Mouse (Mus musculus) small intestine, adult 2 months (tissue): ENCODE measurements around the gene Sltm. TPM values are rescaled to one million over a fixed set of nuclear protein-coding genes. Genes with fewer than 3 reads are reported as not detected.

Experiments used
- H3K27ac ChIP-seq: fragments of 200-500 bp; 2 replicates; pipeline ENCODE4 v1.5.1; 2012; ENCODE audit warnings: low read depth, low read length, control low read depth, inconsistent platforms; ENCODE audit not compliant: insufficient read depth
- H3K27me3 ChIP-seq: fragments of 200-500 bp; 2 replicates; pipeline ENCODE4 v1.6.1; 2012; ENCODE audit warnings: mild to moderate bottlenecking, moderate library complexity, low read length, inconsistent platforms; ENCODE audit not compliant: control insufficient read depth, insufficient read depth
- H3K36me3 ChIP-seq: fragments of 200-500 bp; 2 replicates; pipeline ENCODE4 v1.6.1; 2012; ENCODE audit warnings: mild to moderate bottlenecking, low read length, control low read depth, inconsistent platforms; ENCODE audit not compliant: control insufficient read depth, insufficient read depth
- H3K4me1 ChIP-seq: fragments of 200-500 bp; 2 replicates; pipeline ENCODE4 v1.6.1; 2012; ENCODE audit warnings: low read length, inconsistent platforms, mixed read lengths; ENCODE audit not compliant: control insufficient read depth, insufficient read depth, insufficient read length
- H3K4me3 ChIP-seq: fragments of 200-500 bp; 2 replicates; pipeline ENCODE4 v1.5.1; 2012; ENCODE audit warnings: low read depth, mild to moderate bottlenecking, control low read depth, inconsistent platforms, low read length, moderate library complexity
- CTCF ChIP-seq: fragments of 200-500 bp; IDR thresholded peaks from 2 replicates; pipeline ENCODE4 v1.5.1; 2012; ENCODE audit warnings: low read depth, mild to moderate bottlenecking, control low read depth, inconsistent platforms, low read length, moderate library complexity, mixed read lengths; ENCODE audit not compliant: insufficient replicate concordance, insufficient read length; ENCODE audit errors: extremely low read depth
- POLR2A ChIP-seq: fragments of 200-500 bp; IDR thresholded peaks from 2 replicates; pipeline ENCODE4 v1.6.1; 2012; ENCODE audit warnings: low read depth, mild to moderate bottlenecking, control low read depth, inconsistent platforms, low read length, moderate library complexity
- WGBS: fragments of 180-500 bp; shearing (Covaris S2); methylation state at CpG from one replicate; pipeline ENCODE4 v1.1.7; 2018; 5-methylcytosine and 5-hydroxymethylcytosine counted together
- polyA plus RNA-seq: library from polyadenylated mRNA; depleted of rRNA; stranded (reverse); fragments of >200 nt; gene quantifications from 2 replicates; pipeline ENCODE4 v1.2.3, GENCODE M21; 2012

The Sltm gene
- polyA plus RNA-seq, 1 experiment, result 4.2 TPM

DNA sequence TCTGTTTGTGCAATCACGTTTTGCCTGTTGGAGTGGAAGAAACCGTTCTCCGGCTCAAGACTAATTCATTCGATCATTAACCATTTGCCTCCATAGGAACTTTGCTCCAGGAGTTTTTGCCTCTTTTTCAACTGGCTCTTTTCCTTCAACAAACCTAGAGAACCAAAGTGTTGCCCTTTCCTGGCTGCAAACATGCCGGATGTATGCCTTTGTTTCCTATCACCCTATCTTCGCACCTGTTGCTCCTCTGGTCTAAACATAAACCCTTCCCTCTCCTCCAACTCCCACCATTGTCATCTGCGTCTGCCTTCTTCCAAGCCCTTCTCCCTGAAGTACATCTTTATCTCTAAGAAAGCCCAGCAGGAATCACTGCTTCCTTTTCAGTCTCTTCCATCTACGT is 35.8 kb upstream of the Sltm start:
- Histone ChIP-seq H3K4me1 (peaks cover 8% of the 10 kb centered on the region; the same call in 1 of the 2 replicates), H3K4me3 (no peak overlapping the region), H3K27me3 (no peaks in the 10 kb centered on the region), H3K36me3 (no peaks in the 10 kb centered on the region), H3K27ac (no peak overlapping the region)
- TF ChIP-seq POLR2A (no peak), CTCF (no peak)
- WGBS, result 80% methylated on average over 8 of the region's 8 CpGs

DNA sequence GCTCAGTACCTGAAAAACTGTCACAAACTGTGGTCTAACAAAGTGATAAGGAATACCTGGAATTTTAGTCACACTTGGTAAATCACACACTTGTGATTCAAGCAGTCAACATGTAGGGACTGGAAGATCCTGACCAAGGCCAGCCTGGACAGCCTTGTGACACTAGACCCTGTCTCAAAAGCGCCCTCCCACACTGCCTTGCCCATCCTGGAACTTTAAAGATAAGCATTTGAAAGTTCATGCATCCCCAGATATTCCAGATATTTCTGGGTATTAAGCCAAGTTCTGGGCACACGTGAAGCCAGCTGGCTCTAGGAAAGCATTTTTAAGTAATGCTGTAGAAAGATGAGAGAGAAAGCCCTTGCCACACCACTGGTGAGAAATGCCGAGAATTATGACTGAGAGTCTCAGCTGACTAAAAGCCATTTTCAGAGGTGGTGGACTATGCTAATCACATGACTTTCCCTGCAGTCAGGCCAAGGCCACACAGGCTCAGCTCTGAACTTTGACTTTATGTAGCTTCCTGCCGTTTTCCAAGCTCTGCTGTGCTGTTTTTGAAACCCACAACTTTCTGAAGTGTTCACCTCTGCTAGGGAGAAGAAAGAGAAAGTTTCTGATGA is 32.5 kb upstream of the Sltm start:
- 34% methylated on average over 4 of the region's 4 CpGs for WGBS

DNA sequence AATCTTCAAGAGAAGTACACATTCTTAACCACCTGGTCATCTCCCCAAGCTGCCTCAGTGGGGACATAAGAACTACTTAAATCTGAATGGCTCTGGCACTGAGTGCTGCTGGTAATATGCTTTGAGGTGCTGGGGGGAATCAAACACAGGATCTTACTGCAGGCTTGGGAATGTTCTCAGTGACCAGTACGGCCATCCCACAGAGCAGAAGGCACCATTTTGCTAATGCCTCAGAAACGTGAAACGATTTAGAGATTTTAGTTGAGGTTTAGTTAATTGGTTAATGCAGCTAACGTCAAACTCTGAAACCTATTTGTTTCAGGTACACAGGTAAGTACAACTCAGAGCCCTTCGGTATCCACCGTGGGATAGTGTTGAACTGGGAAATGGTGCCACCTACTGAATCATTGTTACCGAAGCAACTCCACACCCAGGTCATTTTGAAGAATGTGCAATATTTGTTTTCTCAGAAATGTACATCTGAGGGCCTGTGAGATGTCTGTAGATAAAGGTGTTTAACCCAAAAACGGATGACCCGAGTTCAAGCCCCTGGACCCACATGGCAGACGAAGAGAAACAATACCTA is 31.5 kb upstream of the Sltm start:
- Histone ChIP-seq H3K27me3 (no peaks in the 10 kb centered on the region), H3K4me3 (no peak overlapping the region), H3K36me3 (no peaks in the 10 kb centered on the region), H3K27ac (no peak overlapping the region), H3K4me1 (peaks cover 6% of the 10 kb centered on the region; the same call in 1 of the 2 replicates)
- WGBS, result 44% methylated on average over 10 of the region's 10 CpGs
- no peak for TF ChIP-seq CTCF
- no peak for TF ChIP-seq POLR2A

More for the DNA sequence above, 32.5 kb upstream of the Sltm start:
- Histone ChIP-seq H3K4me3 (no peak overlapping the region), H3K4me1 (peaks cover 6% of the 10 kb centered on the region; the same call in 1 of the 2 replicates), H3K27me3 (no peaks in the 10 kb centered on the region), H3K27ac (no peak overlapping the region), H3K36me3 (no peaks in the 10 kb centered on the region)
- TF ChIP-seq POLR2A, result no peak
- no peak for TF ChIP-seq CTCF

DNA sequence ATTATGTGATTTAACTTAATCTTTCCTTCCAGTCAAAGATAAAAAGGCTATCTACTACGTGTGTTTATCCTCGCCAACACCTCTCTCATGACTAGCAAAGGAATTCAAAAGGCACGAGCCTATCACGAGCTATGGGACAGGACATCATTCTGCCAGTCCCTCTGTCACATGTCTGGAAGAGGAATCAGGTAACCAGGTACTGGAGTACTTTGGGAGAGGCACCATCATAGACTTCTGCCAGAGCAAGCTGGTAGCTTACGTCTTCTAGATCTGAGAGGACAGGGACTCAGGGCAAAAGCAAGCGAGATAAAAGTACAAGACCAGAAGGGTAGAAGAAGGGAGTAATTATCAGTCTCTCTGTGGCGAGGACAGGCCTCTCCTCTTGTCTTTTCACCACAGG is 30.9 kb upstream of the Sltm start:
- no peak overlapping the region for H3K27ac ChIP-seq
- TF ChIP-seq POLR2A (no peak), CTCF (no peak)

DNA sequence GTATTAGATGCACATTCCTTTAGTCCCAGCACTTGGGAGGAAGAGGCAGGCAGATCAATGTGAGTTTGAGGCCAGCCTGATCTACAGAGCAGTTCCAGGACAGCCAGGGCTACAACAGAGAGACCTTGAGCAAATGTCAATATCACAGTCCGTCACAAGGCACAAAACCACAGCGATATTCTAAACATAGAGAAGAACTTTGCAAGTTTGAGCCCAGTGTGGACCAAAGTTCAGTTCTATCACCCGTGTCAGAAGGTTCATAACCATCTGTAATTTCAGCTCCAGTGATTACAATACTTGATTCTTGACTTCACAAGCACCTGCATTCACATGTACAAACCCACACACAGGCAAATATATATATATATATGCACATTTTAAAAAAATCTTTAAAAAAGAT is 21.9 kb upstream of the Sltm start:
- TF ChIP-seq CTCF (no peak), POLR2A (no peak)
- Histone ChIP-seq H3K27me3 (no peaks in the 10 kb centered on the region), H3K4me1 (no peaks in the 10 kb centered on the region), H3K4me3 (no peak overlapping the region), H3K27ac (no peak overlapping the region), H3K36me3 (no peaks in the 10 kb centered on the region)
- WGBS, result 56% methylated on average over 3 of the region's 3 CpGs

More for the DNA sequence above, 30.9 kb upstream of the Sltm start:
- H3K27me3 ChIP-seq, result no peaks in the 10 kb centered on the region
- H3K4me1 ChIP-seq, result peaks cover 6% of the 10 kb centered on the region; the same call in 1 of the 2 replicates
- WGBS, result 83% methylated on average over 7 of the region's 7 CpGs
- no peak overlapping the region for H3K4me3 ChIP-seq
- H3K36me3 ChIP-seq, result no peaks in the 10 kb centered on the region

DNA sequence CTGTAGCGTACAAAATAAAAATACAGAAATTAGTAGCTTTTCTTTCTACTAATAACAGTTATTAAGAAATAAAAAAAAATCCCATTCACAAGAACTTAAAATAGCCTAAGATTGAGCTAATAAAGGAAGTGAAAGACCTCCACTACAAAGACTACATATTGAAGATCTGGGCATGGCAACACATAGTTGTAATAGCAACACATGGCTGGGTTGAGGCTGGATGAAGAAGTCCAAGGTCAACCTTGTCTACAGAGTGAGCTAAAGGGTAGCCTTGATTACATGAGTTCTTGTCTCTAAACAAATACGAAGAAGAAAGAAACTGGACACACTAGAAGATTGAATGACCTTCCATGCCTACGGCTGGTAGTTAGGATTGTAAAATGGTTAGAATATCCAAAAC is 18.7 kb upstream of the Sltm start:
- Histone ChIP-seq H3K4me3 (no peak overlapping the region), H3K27me3 (no peaks in the 10 kb centered on the region), H3K27ac (no peak overlapping the region), H3K36me3 (no peaks in the 10 kb centered on the region), H3K4me1 (no peaks in the 10 kb centered on the region)
- no peak for TF ChIP-seq CTCF
- no peak for TF ChIP-seq POLR2A
- 90% methylated on average over 3 of the region's 3 CpGs for WGBS

DNA sequence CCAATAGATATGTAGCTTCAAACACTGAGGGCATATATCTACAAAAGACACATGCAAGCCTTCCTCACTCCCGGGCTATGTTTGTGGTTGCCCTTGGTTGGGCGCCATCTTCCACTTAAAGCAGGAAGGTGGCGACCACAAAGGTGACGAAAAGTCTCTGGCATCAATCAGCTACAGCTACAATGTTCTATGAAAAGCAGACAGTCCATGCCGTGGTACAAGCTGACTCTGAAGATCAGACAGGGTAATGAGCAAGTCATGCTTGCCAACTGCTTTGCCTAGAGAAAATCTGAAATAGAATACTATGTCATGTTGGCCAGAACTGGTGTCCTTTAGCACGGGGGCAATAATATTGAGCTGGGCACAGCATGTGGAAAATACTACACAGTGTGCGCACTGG is 18.2 kb upstream of the Sltm start:
- no peaks in the 10 kb centered on the region for H3K4me1 ChIP-seq
- no peak overlapping the region for H3K27ac ChIP-seq
- TF ChIP-seq POLR2A (no peak), CTCF (no peak)
- no peaks in the 10 kb centered on the region for H3K36me3 ChIP-seq
- no peak overlapping the region for H3K4me3 ChIP-seq
- WGBS, result 84% methylated on average over 7 of the region's 7 CpGs
- no peaks in the 10 kb centered on the region for H3K27me3 ChIP-seq
